Mouse (Mus musculus): ENCODE results near the gene Gm4836. TPM values are rescaled to one million over a fixed set of nuclear protein-coding genes. Genes with fewer than 3 reads are reported as not detected.
"Not testable (repeated sequence)": the region's sequence is repeated elsewhere in the genome, so short reads cannot be mapped to it uniquely, and the experiment has no call there.

The Gm4836 gene
- polyA plus RNA-seq (2015; fragmentation: Nextera tagmentation; extraction: Ambion mirVana), result not detected in 2 replicates

DNA sequence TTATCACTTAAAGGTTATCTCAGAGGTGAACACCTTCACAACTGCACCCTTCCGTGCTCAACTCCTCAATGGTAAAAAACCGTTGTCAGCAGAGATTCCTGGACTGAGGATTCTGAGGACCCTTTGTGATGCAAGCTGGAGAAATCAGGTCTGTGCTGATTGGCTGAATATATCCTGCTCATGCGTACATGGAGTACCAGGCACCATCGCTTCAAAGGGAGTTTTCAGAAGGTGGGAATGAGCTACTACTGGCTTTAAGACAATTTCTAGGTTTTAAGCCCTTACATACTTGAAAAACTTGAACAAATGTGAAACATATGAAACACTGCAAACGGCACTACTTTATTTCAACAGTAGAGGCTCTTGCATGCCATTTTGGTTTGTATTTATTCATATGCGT is at the start of gene Gm4836:
Gene Gm4836 (minus strand): TSS at position 101 of the 400 bp plus-strand sequence.
- not testable (repeated sequence) for H3K4me1 ChIP-seq; H3K4me2 ChIP-seq; H3K27ac ChIP-seq (replicated peaks); H3K27me3 ChIP-seq (replicated peaks); H3K4me3 ChIP-seq; ATAC-seq (ENCODE audit: extremely low read depth, insufficient number of reproducible peaks, low FRiP score, low TSS enrichment); H3K9me3 ChIP-seq; H3K36me3 ChIP-seq; H3K9ac ChIP-seq
- no CpG with 5 or more reads among the region's 6 CpGs for WGBS

Measured in heart, embryonic 13.5 days (tissue).